Mouse (Mus musculus) stomach, postnatal 0 days (tissue): ENCODE data around the gene Jam3. TPM values are rescaled to one million over a fixed set of nuclear protein-coding genes. Genes with fewer than 3 reads are reported as not detected.

ENCODE experiments used
- ATAC-seq: fragments of 200-750 bp; cut with Nextera tagmentation; 2 replicates; pipeline ENCODE4 v1.8.0; 2017; ENCODE audit not compliant: low FRiP score, low TSS enrichment
- DNase-seq: peaks from one replicate; pipeline ENCODE4 v3.0.0-alpha.2; 2016; ENCODE audit warnings: low spot score
- H3K27ac ChIP-seq: fragments of 300-500 bp; sonication (generic); replicated peaks from 2 replicates; pipeline ENCODE4 v1.5.1; 2014; ENCODE audit warnings: mild to moderate bottlenecking, control low read depth
- H3K27me3 ChIP-seq: fragments of 300-500 bp; sonication (generic); 2 replicates; pipeline ENCODE4 v1.6.1; 2014; ENCODE audit warnings: low read length; ENCODE audit not compliant: control insufficient read depth, insufficient read depth
- H3K36me3 ChIP-seq: fragments of 300-500 bp; sonication (generic); 2 replicates; pipeline ENCODE4 v1.6.1; 2014; ENCODE audit warnings: low read length, mixed read lengths; ENCODE audit not compliant: control insufficient read depth, insufficient read depth
- H3K4me1 ChIP-seq: fragments of 300-500 bp; sonication (generic); replicated peaks from 2 replicates; pipeline ENCODE4 v1.6.1; 2014; ENCODE audit warnings: antibody characterized with exemption; ENCODE audit not compliant: control insufficient read depth, insufficient read depth
- H3K4me2 ChIP-seq: fragments of 300-500 bp; sonication (generic); replicated peaks from 2 replicates; pipeline ENCODE4 v1.6.1; 2014; ENCODE audit warnings: low read depth, mild to moderate bottlenecking, control low read depth, moderate library complexity
- H3K4me3 ChIP-seq: fragments of 300-500 bp; sonication (generic); 2 replicates; pipeline ENCODE4 v1.5.1; 2014; ENCODE audit warnings: low read depth, low read length, control low read depth
- H3K9ac ChIP-seq: fragments of 300-500 bp; sonication (generic); 2 replicates; pipeline ENCODE4 v1.6.1; 2014; ENCODE audit warnings: mild to moderate bottlenecking, low read length, control low read depth, mixed read lengths
- H3K9me3 ChIP-seq: fragments of 300-500 bp; sonication (generic); 2 replicates; pipeline ENCODE4 v1.6.1; 2016; ENCODE audit warnings: low read length; ENCODE audit not compliant: control insufficient read depth
- CTCF ChIP-seq: IDR thresholded peaks from 2 replicates; pipeline ENCODE4 v1.5.1; 2016; ENCODE audit warnings: antibody characterized with exemption, low read depth, mild to moderate bottlenecking, moderate library complexity
- EP300 ChIP-seq: optimal IDR thresholded peaks from 2 replicates; pipeline ENCODE3; 2016; ENCODE audit warnings: antibody characterized with exemption
- WGBS: fragments of 180-500 bp; shearing (Covaris S2); extraction: QIAGEN DNeasy Blood & Tissue Kit; methylation state at CpG from one replicate; pipeline ENCODE4 v1.1.7; 2014; 5-methylcytosine and 5-hydroxymethylcytosine counted together
- polyA plus RNA-seq: library from polyadenylated mRNA; unstranded; fragments of >200 nt; fragmentation: Nextera tagmentation; extraction: Ambion mirVana; gene quantifications from 2 replicates; pipeline ENCODE4 v1.2.1, GENCODE M21; 2015

Jam3 gene
- polyA plus RNA-seq: 28.8 and 30.8 TPM in 2 replicates

- Histone ChIP-seq H3K4me1 (no peaks in the 10 kb centered on the region), H3K9ac (peak within 1 kb of the TSS; percentile 70), H3K4me2 (peak within 1 kb of the TSS; percentile 67), H3K9me3 (no peaks in the 10 kb centered on the region), H3K36me3 (no peaks in the 10 kb centered on the region), H3K27me3 (no peaks in the 10 kb centered on the region), H3K27ac (peak within 1 kb of the TSS; percentile 82), H3K4me3 (peak within 1 kb of the TSS; percentile 57)
- ATAC-seq: peak; percentile 87
- TF ChIP-seq EP300: no peak
- TF ChIP-seq CTCF: peak; percentile 30
- DNase-seq: peak; percentile 80
- WGBS: 1% methylated on average over 57 of the region's 58 CpGs
Observed at GRCm38 (mm10) chr9:27154763-27155530, at the start of gene Jam3. Gene Jam3, minus strand, starts transcription at chr9:27155421.

- no peaks in the 10 kb centered on the region for H3K27me3 ChIP-seq
- 76% methylated on average over 6 of the region's 6 CpGs for WGBS
Observed at GRCm38 (mm10) chr9:27204201-27204600, 49.0 kb upstream of the Jam3 start.

GRCm38 (mm10) chr9:27203134-27203533 lies 47.9 kb upstream of the Jam3 start:
- H3K36me3 ChIP-seq: no peaks in the 10 kb centered on the region
- WGBS: 15% methylated on average over 2 of the region's 2 CpGs
- no peak overlapping the region for H3K27ac ChIP-seq
- H3K27me3 ChIP-seq: no peaks in the 10 kb centered on the region
- H3K4me3 ChIP-seq: no peak overlapping the region
- H3K9ac ChIP-seq: no peak overlapping the region
- DNase-seq (peak; percentile 26), ATAC-seq (peak; percentile 70)
- TF ChIP-seq CTCF (no peak), EP300 (no peak)
- H3K4me2 ChIP-seq: no peak overlapping the region
- H3K4me1 ChIP-seq: no peaks in the 10 kb centered on the region
- no peaks in the 10 kb centered on the region for H3K9me3 ChIP-seq

More at GRCm38 (mm10) chr9:27204201-27204600, 49.0 kb upstream of the Jam3 start:
- H3K36me3 ChIP-seq: no peaks in the 10 kb centered on the region
- no peaks in the 10 kb centered on the region for H3K9me3 ChIP-seq
- no peak for ATAC-seq
- no peak overlapping the region for H3K4me2 ChIP-seq
- TF ChIP-seq EP300: no peak
- no peak for TF ChIP-seq CTCF
- no peak overlapping the region for H3K27ac ChIP-seq
- no peak for DNase-seq
- H3K4me1 ChIP-seq: no peaks in the 10 kb centered on the region
- H3K4me3 ChIP-seq: no peak overlapping the region
- H3K9ac ChIP-seq: no peak overlapping the region

GRCm38 (mm10) chr9:27201472-27202219 lies 46.4 kb upstream of the Jam3 start:
- Histone ChIP-seq H3K9me3 (no peaks in the 10 kb centered on the region), H3K4me1 (no peaks in the 10 kb centered on the region), H3K27ac (peak overlapping the region; percentile 53), H3K4me2 (no peak overlapping the region), H3K9ac (no peak overlapping the region), H3K27me3 (no peaks in the 10 kb centered on the region), H3K4me3 (no peak overlapping the region), H3K36me3 (no peaks in the 10 kb centered on the region)
- DNase-seq (no peak), ATAC-seq (no peak)
- 59% methylated on average over 8 of the region's 8 CpGs for WGBS
- TF ChIP-seq CTCF: no peak
- TF ChIP-seq EP300: no peak

- no peaks in the 10 kb centered on the region for H3K36me3 ChIP-seq
- no peak overlapping the region for H3K4me2 ChIP-seq
- H3K27ac ChIP-seq: no peak overlapping the region
- H3K9ac ChIP-seq: no peak overlapping the region
- H3K4me3 ChIP-seq: no peak overlapping the region
- 62% methylated on average over 5 of the region's 6 CpGs for WGBS
- DNase-seq (no peak), ATAC-seq (no peak)
- peaks cover 4% of the 10 kb centered on the region for H3K4me1 ChIP-seq
- TF ChIP-seq CTCF: no peak
- no peak for TF ChIP-seq EP300
- H3K27me3 ChIP-seq: no peaks in the 10 kb centered on the region
- H3K9me3 ChIP-seq: no peaks in the 10 kb centered on the region
Observed at GRCm38 (mm10) chr9:27193592-27194080, 38.4 kb upstream of the Jam3 start.
